In the genomic region with DNA sequence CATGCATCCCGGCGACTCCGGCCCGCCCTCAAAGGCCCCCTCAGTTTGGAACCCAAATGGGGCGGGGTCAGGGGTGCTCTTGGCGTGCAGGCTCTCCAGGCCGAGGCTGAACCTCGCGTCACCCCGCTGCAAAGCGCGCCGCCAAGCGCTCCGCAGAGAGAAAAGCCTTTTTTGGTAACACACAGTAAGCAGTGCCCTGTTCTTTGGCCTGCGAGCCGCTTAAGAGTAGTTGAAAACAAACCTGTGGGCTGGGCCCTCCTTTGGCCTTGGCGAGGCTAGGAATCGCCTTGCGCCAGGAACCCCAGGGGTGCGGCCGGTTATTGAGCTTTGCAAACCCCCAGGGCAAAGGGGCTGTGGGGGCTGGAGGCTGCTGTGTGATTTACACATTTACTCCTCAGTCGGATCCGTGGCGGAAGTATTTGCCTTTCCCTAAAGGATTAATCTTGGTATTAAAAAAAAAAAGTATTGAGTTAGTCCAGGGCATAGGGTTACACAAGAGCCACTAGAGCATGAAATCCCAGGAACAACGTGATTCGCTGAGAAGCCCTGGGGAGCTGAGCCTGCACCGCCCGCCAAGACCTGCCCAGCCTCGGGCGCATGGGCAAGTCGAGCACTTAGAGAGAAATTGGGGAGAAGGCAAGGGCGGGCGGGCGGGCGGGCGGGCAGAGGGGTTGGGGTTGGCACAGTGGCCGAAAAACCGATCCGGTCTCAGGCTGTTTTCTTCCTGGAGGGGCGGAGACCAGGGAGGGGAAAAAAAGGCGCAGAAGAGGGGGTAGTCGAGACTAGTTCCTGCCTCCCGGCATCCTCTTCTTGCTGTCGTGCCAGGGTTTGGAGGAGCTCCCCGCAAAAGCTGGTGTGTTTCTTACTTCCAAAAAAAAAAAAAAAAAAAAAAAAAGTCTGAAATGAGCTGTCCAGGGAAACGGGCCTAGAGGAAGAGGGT, we compare ENCODE assay signal across 8 mouse cellular contexts. TPM values are rescaled to one million over a fixed set of nuclear protein-coding genes. Genes with fewer than 3 reads are reported as not detected.
DNase-seq lines count a peak whose midpoint lies in the region; ATAC-seq and TF ChIP-seq lines count a peak whose summit lies in the region.

No protein-coding gene starts in this region.

- no peaks in the 10 kb centered on the region for H3K27me3 ChIP-seq in ES-Bruce4 (ENCODE audit: control insufficient read depth, insufficient read depth, low read length, poor library complexity, severe bottlenecking)
- no peaks in the 10 kb centered on the region for H3K27me3 ChIP-seq in forebrain, embryonic 14.5 days (replicated peaks; ENCODE audit: control insufficient read depth, insufficient read depth, low read length)

- peak; percentile 19 for ATAC-seq in forebrain, embryonic 14.5 days

- 0 out of 2 replicates have a peak, but pooled peaks have one; percentile 49 for TF ChIP-seq EP300 in ES-Bruce4 (IDR thresholded peaks at IDR 0.05; ENCODE audit: insufficient read depth, low read depth, low read length)

- no peaks in the 10 kb centered on the region for H3K9me3 ChIP-seq in ES-Bruce4 (replicated peaks; ENCODE audit: control insufficient read depth, insufficient read depth, low read length, poor library complexity, severe bottlenecking)
- no peaks in the 10 kb centered on the region for H3K9me3 ChIP-seq in forebrain, embryonic 14.5 days (replicated peaks; ENCODE audit: control insufficient read depth, low read length)

- peak overlapping the region; percentile 51 for H3K4me2 ChIP-seq in forebrain, embryonic 14.5 days (ENCODE audit: low read length)

- peak; percentile 95 for DNase-seq in brain, embryonic 14.5 days (ENCODE audit: low read depth)
- peak; percentile 85 for DNase-seq in forebrain, embryonic 14.5 days (ENCODE audit: low spot score)
- peak; percentile 86 for DNase-seq in heart, postnatal 4 days
- DNase-seq in layer of hippocampus, adult 9-11 months: peak; percentile 76
- DNase-seq in lung, postnatal 36 days: peak; percentile 91
- peak; percentile 83 for DNase-seq in retina, postnatal 1 day
- peak; percentile 86 for DNase-seq in thymus, postnatal 4 days

- TF ChIP-seq POLR2A in ES-Bruce4 (IDR thresholded peaks at IDR 0.05; ENCODE audit: insufficient read depth, low read length): no peak
- no peak for TF ChIP-seq POLR2A in brain, embryonic 14.5 days (IDR thresholded peaks at IDR 0.05; ENCODE audit: borderline replicate concordance, extremely low read depth, insufficient read depth, insufficient read length, poor library complexity, severe bottlenecking)

- TF ChIP-seq CTCF in ES-Bruce4 (IDR thresholded peaks at IDR 0.05; ENCODE audit: low read depth, low read length): peak; percentile 40
- TF ChIP-seq CTCF in brain, embryonic 14.5 days (IDR thresholded peaks at IDR 0.05; ENCODE audit: borderline replicate concordance, extremely low read depth, insufficient read depth, insufficient read length): peak; percentile 26; the same call in 1 of the 2 replicates

- H3K27ac ChIP-seq in ES-Bruce4 (ENCODE audit: insufficient read depth, low read length): peak overlapping the region; percentile 99
- H3K27ac ChIP-seq in forebrain, embryonic 14.5 days (ENCODE audit: low read depth, low read length): peak overlapping the region; percentile 85

- H3K36me3 ChIP-seq in ES-Bruce4 (ENCODE audit: control insufficient read depth, insufficient read depth, low read length, poor library complexity, severe bottlenecking): peaks cover 1% of the 10 kb centered on the region; the same call in 1 of the 2 replicates
- H3K36me3 ChIP-seq in forebrain, embryonic 14.5 days (ENCODE audit: control insufficient read depth, insufficient read depth, low read length): no peaks in the 10 kb centered on the region

- WGBS in forebrain, embryonic 14.5 days: 2% methylated on average over 47 of the region's 47 CpGs

- peak overlapping the region; percentile 52 for H3K4me3 ChIP-seq in ES-Bruce4 (ENCODE audit: low read depth, low read length)
- H3K4me3 ChIP-seq in forebrain, embryonic 14.5 days (ENCODE audit: low read depth, low read length): peak overlapping the region; percentile 15

- H3K4me1 ChIP-seq in ES-Bruce4 (ENCODE audit: control insufficient read depth, insufficient read depth, low read length): peaks cover 7% of the 10 kb centered on the region
- H3K4me1 ChIP-seq in forebrain, embryonic 14.5 days (ENCODE audit: control insufficient read depth, insufficient read depth, low read length): peaks cover 72% of the 10 kb centered on the region

- peak overlapping the region; percentile 43 for H3K9ac ChIP-seq in ES-Bruce4 (ENCODE audit: low read depth, poor library complexity, severe bottlenecking)
- peak overlapping the region; percentile 49 for H3K9ac ChIP-seq in forebrain, embryonic 14.5 days (ENCODE audit: low read length)

RNA-seq across cellular contexts. Expression of a gene that starts 3.8 kb away (rescaled TPM):
- polyA plus RNA-seq in ES-Bruce4 (2011; ENCODE audit: insufficient read depth, insufficient read length, low read depth, missing spikeins): 37.9 and 40.3 TPM in 2 replicates
- 77.9 and 97.5 TPM in 2 replicates for polyA plus RNA-seq in brain, embryonic 14.5 days (2012; rRNA removed)
- 41.4 and 56.5 TPM in 2 replicates for polyA plus RNA-seq in forebrain, embryonic 14.5 days (2014; fragmentation: Nextera tagmentation; extraction: Ambion mirVana)
- total RNA-seq in heart, postnatal 4 days (2021): 10 to 100 TPM; 85.8 to 86.2 TPM

RNA-seq across cellular contexts. Expression of a gene that starts 58.4 kb away (rescaled TPM):
- 21.2 and 23.5 TPM in 2 replicates for polyA plus RNA-seq in ES-Bruce4 (2011; ENCODE audit: insufficient read depth, insufficient read length, low read depth, missing spikeins)
- polyA plus RNA-seq in brain, embryonic 14.5 days (2012; rRNA removed): 67.3 and 70.7 TPM in 2 replicates
- polyA plus RNA-seq in forebrain, embryonic 14.5 days (2014; fragmentation: Nextera tagmentation; extraction: Ambion mirVana): 47.5 and 57.0 TPM in 2 replicates
- total RNA-seq in heart, postnatal 4 days (2021): 10 to 100 TPM; 34.1 to 39.3 TPM

Comparison
In these comparisons a context has a peak if more than half of its experiments do, and no peak if none do; other contexts are left out.
1. Peak in every context shown above with its lines: DNase-seq, ATAC-seq, H3K4me3 ChIP-seq and H3K27ac ChIP-seq.